Mouse (Mus musculus) liver, embryonic 12.5 days (tissue): ENCODE measurements around the gene Haus5. TPM values are rescaled to one million over a fixed set of nuclear protein-coding genes. Genes with fewer than 3 reads are reported as not detected.

Source experiments
- ATAC-seq: fragments of 200-750 bp; cut with Nextera tagmentation; 2 replicates; pipeline ENCODE4 v1.8.0; 2017; ENCODE audit warnings: moderate number of reproducible peaks, mild to moderate bottlenecking, moderate library complexity
- H3K27ac ChIP-seq: fragments of 300-500 bp; sonication (generic); 2 replicates; pipeline ENCODE4 v1.5.1; 2016; ENCODE audit warnings: mild to moderate bottlenecking
- H3K27me3 ChIP-seq: fragments of 300-500 bp; sonication (generic); replicated peaks from 2 replicates; pipeline ENCODE4 v1.6.1; 2016; ENCODE audit warnings: mild to moderate bottlenecking, moderate library complexity
- H3K36me3 ChIP-seq: fragments of 300-500 bp; sonication (generic); 2 replicates; pipeline ENCODE4 v1.6.1; 2016; ENCODE audit warnings: mild to moderate bottlenecking, moderate library complexity
- H3K4me1 ChIP-seq: fragments of 300-500 bp; sonication (generic); 2 replicates; pipeline ENCODE4 v1.6.1; 2016
- H3K4me2 ChIP-seq: fragments of 300-500 bp; sonication (generic); 2 replicates; pipeline ENCODE4 v1.6.1; 2016; ENCODE audit warnings: mild to moderate bottlenecking, moderate library complexity
- H3K4me3 ChIP-seq: fragments of 300-500 bp; sonication (generic); 2 replicates; pipeline ENCODE4 v1.5.1; 2016; ENCODE audit warnings: mild to moderate bottlenecking, moderate library complexity
- H3K9ac ChIP-seq: fragments of 300-500 bp; sonication (generic); 2 replicates; pipeline ENCODE4 v1.6.1; 2016; ENCODE audit warnings: mild to moderate bottlenecking, moderate library complexity
- H3K9me3 ChIP-seq: fragments of 300-500 bp; sonication (generic); replicated peaks from 2 replicates; pipeline ENCODE4 v1.6.1; 2016; ENCODE audit warnings: mild to moderate bottlenecking, moderate library complexity
- WGBS: fragments of 180-500 bp; shearing (Covaris S2); methylation state at CpG from one replicate; pipeline ENCODE4 v1.1.7; 2016; ENCODE audit not compliant: insufficient replicate concordance; 5-methylcytosine and 5-hydroxymethylcytosine counted together
- polyA plus RNA-seq: library from polyadenylated mRNA; unstranded; fragments of >200 nt; fragmentation: Nextera tagmentation; extraction: Ambion mirVana; gene quantifications from 2 replicates; pipeline ENCODE4 v1.2.1, GENCODE M21; 2016

Haus5 gene
- polyA plus RNA-seq, 1 experiment from 2014 or later = 47.8 TPM

GRCm38 (mm10) chr7:30619202-30619601 lies 45.6 kb downstream of the Haus5 start:
- H3K4me2 ChIP-seq = no peak overlapping the region
- no peak overlapping the region for H3K9ac ChIP-seq
- H3K4me3 ChIP-seq = no peak overlapping the region
- H3K27ac ChIP-seq = no peak overlapping the region
- H3K27me3 ChIP-seq = no peaks in the 10 kb centered on the region
- H3K36me3 ChIP-seq = peaks cover 82% of the 10 kb centered on the region
- H3K9me3 ChIP-seq = no peaks in the 10 kb centered on the region
- 71% methylated on average over 3 of the region's 3 CpGs for WGBS
- peaks cover 24% of the 10 kb centered on the region for H3K4me1 ChIP-seq
- no peak for ATAC-seq

GRCm38 (mm10) chr7:30618658-30619057 lies 46.1 kb downstream of the Haus5 start:
- 90% methylated on average over 9 of the region's 9 CpGs for WGBS
- no peaks in the 10 kb centered on the region for H3K9me3 ChIP-seq
- H3K27me3 ChIP-seq = no peaks in the 10 kb centered on the region
- no peak for ATAC-seq
- no peak overlapping the region for H3K9ac ChIP-seq
- H3K4me2 ChIP-seq = no peak overlapping the region
- H3K4me3 ChIP-seq = no peak overlapping the region
- no peak overlapping the region for H3K27ac ChIP-seq
- peaks cover 77% of the 10 kb centered on the region for H3K36me3 ChIP-seq
- peaks cover 24% of the 10 kb centered on the region for H3K4me1 ChIP-seq

- Histone ChIP-seq H3K4me2 (no peak overlapping the region), H3K27me3 (no peaks in the 10 kb centered on the region; the same call in 1 of the 2 replicates), H3K27ac (no peak overlapping the region), H3K4me1 (peaks cover 19% of the 10 kb centered on the region), H3K9ac (no peak overlapping the region), H3K9me3 (no peaks in the 10 kb centered on the region), H3K4me3 (no peak overlapping the region), H3K36me3 (peaks cover 49% of the 10 kb centered on the region)
- ATAC-seq = peak; percentile 64; the same call in 1 of the 2 replicates
- WGBS = 51% methylated on average over 5 of the region's 5 CpGs
These were observed 49.6 kb downstream of the Haus5 start for GRCm38 (mm10) chr7:30615049-30615760.

- WGBS = 51% methylated on average over 2 of the region's 2 CpGs
These were observed 50.3 kb downstream of the Haus5 start for GRCm38 (mm10) chr7:30614454-30614853.

GRCm38 (mm10) chr7:30613529-30614112 lies 51.2 kb downstream of the Haus5 start:
- 22% methylated on average over 14 of the region's 14 CpGs for WGBS
- no peaks in the 10 kb centered on the region for H3K9me3 ChIP-seq
- ATAC-seq = 0 out of 2 replicates have a peak, but pooled peaks have one; percentile 48
- no peak overlapping the region for H3K27ac ChIP-seq
- H3K36me3 ChIP-seq = peaks cover 35% of the 10 kb centered on the region
- H3K4me1 ChIP-seq = peaks cover 23% of the 10 kb centered on the region
- no peak overlapping the region for H3K4me3 ChIP-seq
- no peak overlapping the region for H3K9ac ChIP-seq
- H3K27me3 ChIP-seq = peaks cover 2% of the 10 kb centered on the region; the same call in 1 of the 2 replicates
- H3K4me2 ChIP-seq = no peak overlapping the region

More at GRCm38 (mm10) chr7:30614454-30614853, 50.3 kb downstream of the Haus5 start:
- H3K27me3 ChIP-seq = no peaks in the 10 kb centered on the region; the same call in 1 of the 2 replicates
- H3K36me3 ChIP-seq = peaks cover 43% of the 10 kb centered on the region
- H3K9ac ChIP-seq = no peak overlapping the region
- no peak overlapping the region for H3K4me3 ChIP-seq
- H3K4me2 ChIP-seq = no peak overlapping the region
- H3K27ac ChIP-seq = no peak overlapping the region
- peak; percentile 29; the same call in 1 of the 2 replicates for ATAC-seq
- H3K9me3 ChIP-seq = no peaks in the 10 kb centered on the region
- H3K4me1 ChIP-seq = peaks cover 23% of the 10 kb centered on the region

GRCm38 (mm10) chr7:30612654-30613402 lies 52.0 kb downstream of the Haus5 start, which contains the start of gene Upk1a:
Upk1a (minus strand) TSS chr7:30612847.
- H3K9me3 ChIP-seq = no peaks in the 10 kb centered on the region
- peaks cover 27% of the 10 kb centered on the region for H3K36me3 ChIP-seq
- H3K9ac ChIP-seq = no peak within 1 kb of the TSS
- peaks cover 10% of the 10 kb centered on the region; the same call in 1 of the 2 replicates for H3K27me3 ChIP-seq
- peaks cover 29% of the 10 kb centered on the region for H3K4me1 ChIP-seq
- ATAC-seq = no peak
- H3K27ac ChIP-seq = no peak within 1 kb of the TSS
- no peak within 1 kb of the TSS for H3K4me3 ChIP-seq
- 74% methylated on average over 8 of the region's 8 CpGs for WGBS
- no peak within 1 kb of the TSS for H3K4me2 ChIP-seq

- Histone ChIP-seq H3K9me3 (no peaks in the 10 kb centered on the region), H3K27ac (no peak overlapping the region), H3K4me1 (peaks cover 18% of the 10 kb centered on the region), H3K4me3 (no peak overlapping the region), H3K36me3 (no peaks in the 10 kb centered on the region), H3K27me3 (peaks cover 11% of the 10 kb centered on the region; the same call in 1 of the 2 replicates), H3K9ac (no peak overlapping the region), H3K4me2 (no peak overlapping the region)
- ATAC-seq = no peak
- 44% methylated on average over 7 of the region's 7 CpGs for WGBS
These were observed 54.8 kb downstream of the Haus5 start for GRCm38 (mm10) chr7:30610043-30610442.

GRCm38 (mm10) chr7:30608476-30608875 lies 56.3 kb downstream of the Haus5 start:
- 56% methylated on average over 16 of the region's 16 CpGs for WGBS
- ATAC-seq = no peak
- no peaks in the 10 kb centered on the region for H3K36me3 ChIP-seq
- H3K27ac ChIP-seq = no peak overlapping the region
- H3K9me3 ChIP-seq = no peaks in the 10 kb centered on the region
- no peak overlapping the region for H3K4me2 ChIP-seq
- H3K4me3 ChIP-seq = no peak overlapping the region
- H3K4me1 ChIP-seq = peaks cover 13% of the 10 kb centered on the region
- peaks cover 11% of the 10 kb centered on the region; the same call in 1 of the 2 replicates for H3K27me3 ChIP-seq
- H3K9ac ChIP-seq = no peak overlapping the region

- H3K9me3 ChIP-seq = no peaks in the 10 kb centered on the region
- H3K4me3 ChIP-seq = no peak overlapping the region
- H3K4me2 ChIP-seq = no peak overlapping the region
- no peaks in the 10 kb centered on the region for H3K36me3 ChIP-seq
- peaks cover 11% of the 10 kb centered on the region; the same call in 1 of the 2 replicates for H3K27me3 ChIP-seq
- H3K27ac ChIP-seq = no peak overlapping the region
- peaks cover 13% of the 10 kb centered on the region for H3K4me1 ChIP-seq
- H3K9ac ChIP-seq = no peak overlapping the region
- no peak for ATAC-seq
- 16% methylated on average over 8 of the region's 8 CpGs for WGBS
These were observed 57.0 kb downstream of the Haus5 start for GRCm38 (mm10) chr7:30607706-30608309.

- no peak overlapping the region for H3K27ac ChIP-seq
- no peak overlapping the region for H3K9ac ChIP-seq
- peaks cover 11% of the 10 kb centered on the region; the same call in 1 of the 2 replicates for H3K27me3 ChIP-seq
- H3K36me3 ChIP-seq = no peaks in the 10 kb centered on the region
- WGBS = 77% methylated on average over 8 of the region's 8 CpGs
- H3K4me3 ChIP-seq = no peak overlapping the region
- H3K9me3 ChIP-seq = no peaks in the 10 kb centered on the region
- peaks cover 19% of the 10 kb centered on the region for H3K4me1 ChIP-seq
- no peak for ATAC-seq
- H3K4me2 ChIP-seq = no peak overlapping the region
These were observed 59.9 kb downstream of the Haus5 start for GRCm38 (mm10) chr7:30604944-30605343.

GRCm38 (mm10) chr7:30604424-30604823 lies 60.4 kb downstream of the Haus5 start:
- WGBS = 48% methylated on average over 8 of the region's 8 CpGs

More at GRCm38 (mm10) chr7:30604424-30604823, 60.4 kb downstream of the Haus5 start:
- Histone ChIP-seq H3K36me3 (no peaks in the 10 kb centered on the region), H3K4me3 (no peak overlapping the region), H3K4me2 (no peak overlapping the region), H3K27ac (no peak overlapping the region), H3K27me3 (peaks cover 11% of the 10 kb centered on the region; the same call in 1 of the 2 replicates), H3K4me1 (peaks cover 23% of the 10 kb centered on the region), H3K9me3 (no peaks in the 10 kb centered on the region), H3K9ac (no peak overlapping the region)
- ATAC-seq = no peak
